Comparison of ENCODE assay signal across 32 mouse cellular contexts in genomic region chr14:92866462-92866861, GRCm38 (mm10).
"Had no signal": no experiment of that assay in that cellular context is flagged by ENCODE, and none has a peak within 500 bp of the region (broad histone marks: within the 10 kb centered on the region; RNA-seq: fewer than 3 reads in every experiment).

No protein-coding gene starts in this region.

- H3K27ac ChIP-seq: heart, embryonic 10.5 days; heart, embryonic 13.5 days; heart, embryonic 15.5 days; hindbrain, embryonic 10.5 days; hindbrain, embryonic 12.5 days; hindbrain, embryonic 13.5 days; hindbrain, embryonic 14.5 days; hindbrain, embryonic 15.5 days; hindbrain, postnatal 0 days; kidney, embryonic 15.5 days; kidney, postnatal 0 days; layer of hippocampus, adult 2 months; left cerebral cortex, adult 2 months had no signal

- H3K4me3 ChIP-seq: heart, embryonic 10.5 days; heart, embryonic 12.5 days; heart, embryonic 13.5 days; heart, embryonic 15.5 days; hindbrain, embryonic 10.5 days; hindbrain, embryonic 12.5 days; hindbrain, embryonic 13.5 days; hindbrain, embryonic 15.5 days; kidney, embryonic 15.5 days; layer of hippocampus, adult 2 months; left cerebral cortex, adult 2 months had no signal

- DNase-seq: heart, postnatal 14 days; heart, postnatal 36 days; heart, postnatal 4 days; kidney, adult 11 months; kidney, adult 18-20 months; kidney, adult 2 months; kidney, adult 8-10 months; kidney, adult 9 months; kidney, postnatal 10 days; kidney, postnatal 14 days; kidney, postnatal 25 days; kidney, postnatal 36 days; kidney, postnatal 4 days; layer of hippocampus, adult 9-11 months; layer of hippocampus, postnatal 36 days had no signal

- ATAC-seq: hindbrain, embryonic 16.5 days; hindbrain, postnatal 0 days; inflammation-experienced regulatory T-cells, adult 6 months had no signal

- H3K9ac ChIP-seq: heart, embryonic 12.5 days; heart, embryonic 13.5 days; heart, embryonic 15.5 days; hindbrain, embryonic 12.5 days; hindbrain, embryonic 13.5 days; hindbrain, embryonic 14.5 days; hindbrain, embryonic 15.5 days; kidney, embryonic 15.5 days had no signal

- H3K4me2 ChIP-seq: heart, embryonic 11.5 days; heart, embryonic 12.5 days; heart, embryonic 13.5 days; heart, embryonic 15.5 days; hindbrain, embryonic 12.5 days; hindbrain, embryonic 13.5 days; hindbrain, embryonic 14.5 days; hindbrain, embryonic 15.5 days; kidney, embryonic 15.5 days had no signal

- H3K9me3 ChIP-seq: heart, embryonic 10.5 days; heart, embryonic 12.5 days; heart, embryonic 13.5 days; heart, embryonic 15.5 days; hindbrain, embryonic 10.5 days; hindbrain, embryonic 12.5 days; hindbrain, embryonic 13.5 days; hindbrain, embryonic 15.5 days; kidney, embryonic 15.5 days had no signal

- H3K4me1 ChIP-seq: heart, embryonic 12.5 days; heart, embryonic 13.5 days; heart, embryonic 15.5 days; hindbrain, embryonic 10.5 days; hindbrain, embryonic 12.5 days; hindbrain, embryonic 13.5 days; hindbrain, embryonic 15.5 days; kidney, embryonic 15.5 days had no signal

- H3K27me3 ChIP-seq: heart, embryonic 12.5 days; heart, embryonic 13.5 days; heart, embryonic 15.5 days; hindbrain, embryonic 12.5 days; hindbrain, embryonic 13.5 days; hindbrain, embryonic 15.5 days; kidney, embryonic 15.5 days had no signal

- H3K36me3 ChIP-seq: heart, embryonic 10.5 days; heart, embryonic 12.5 days; heart, embryonic 13.5 days; heart, embryonic 15.5 days; hindbrain, embryonic 10.5 days; hindbrain, embryonic 12.5 days; hindbrain, embryonic 13.5 days; hindbrain, embryonic 15.5 days; kidney, embryonic 15.5 days had no signal
